Mouse (Mus musculus): ENCODE measurements around the gene Tmsb4x.
A peak's percentile ranks its signal among the peaks of the same experiment; 100 is the strongest.

Gene Tmsb4x

DNA sequence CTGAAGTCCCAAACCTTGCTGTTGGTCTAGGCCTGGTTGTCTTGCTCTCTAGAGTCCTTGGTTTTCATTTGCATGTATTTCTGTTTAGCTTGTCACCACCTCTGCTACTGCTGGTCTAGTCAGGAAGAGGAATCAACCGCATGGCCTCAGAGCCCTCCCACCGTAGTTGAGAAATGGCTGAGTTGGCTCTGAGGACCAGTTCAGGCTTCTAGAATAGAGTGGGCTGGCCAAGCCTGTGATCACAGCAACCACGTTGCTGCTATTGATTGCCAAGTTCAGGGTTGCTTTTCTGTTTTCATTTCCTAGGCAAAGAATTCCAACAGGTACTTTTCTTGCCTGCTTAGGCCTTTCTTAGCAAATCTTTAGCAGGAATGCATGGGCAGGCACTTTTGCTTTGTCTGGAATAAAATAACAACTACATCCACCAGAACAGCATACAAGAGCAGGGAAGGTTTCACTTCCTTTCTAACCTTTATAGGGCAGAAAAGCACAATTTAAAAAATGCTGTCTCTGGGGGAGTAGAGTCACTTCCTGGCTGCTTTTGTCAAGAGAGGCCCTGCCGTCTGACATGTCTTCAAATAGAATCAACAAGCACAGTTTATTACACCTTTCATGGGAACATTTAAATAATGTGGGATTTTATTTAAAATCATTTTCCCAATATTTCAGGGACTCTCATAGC, 29.0 kb downstream of the Tmsb4x start:
- DNase-seq, result peak; percentile 18

DNA sequence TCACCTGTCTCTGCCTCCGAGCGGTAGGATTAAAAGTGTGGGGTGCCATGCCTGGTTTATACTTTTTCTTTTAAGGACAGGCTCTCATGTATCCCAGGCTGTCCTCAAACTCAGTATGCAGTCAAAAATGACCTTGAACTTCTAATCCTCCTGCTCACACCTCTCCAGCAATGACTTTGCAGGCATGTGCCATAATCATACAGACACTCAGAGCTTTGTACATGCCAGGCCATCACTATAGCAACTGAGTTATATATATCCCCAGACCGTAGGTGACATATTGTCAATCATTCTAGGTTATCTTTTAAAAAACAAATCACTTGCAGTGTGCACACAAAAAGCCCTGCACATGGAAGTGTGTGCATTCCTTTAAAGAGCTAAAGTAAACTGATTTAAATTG, 29.6 kb downstream of the Tmsb4x start:
- no peak for DNase-seq

- DNase-seq, result no peak
These were observed 33.8 kb downstream of the Tmsb4x start for GRCm38 (mm10) chrX:167175319-167175718.

DNA sequence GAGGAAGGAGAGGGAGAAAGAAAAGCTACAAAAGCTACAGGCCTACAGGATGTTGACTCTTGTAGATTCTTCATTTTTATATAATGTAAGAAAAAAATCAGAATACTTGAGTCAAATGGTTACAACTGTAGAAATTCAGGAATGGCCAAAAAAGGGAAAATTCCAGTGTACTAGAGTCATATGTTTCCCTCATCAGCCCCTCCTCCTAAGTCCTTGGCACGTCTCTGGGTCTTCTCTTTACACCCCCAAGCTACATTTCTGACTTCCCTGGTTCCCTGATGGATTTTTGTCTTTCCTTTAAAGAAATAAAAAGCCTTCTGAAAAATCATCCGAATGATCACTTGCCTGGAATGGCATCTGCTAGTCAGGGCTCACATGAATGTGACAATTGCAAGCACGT, 34.8 kb downstream of the Tmsb4x start:
- DNase-seq, result peak; percentile 36

DNA sequence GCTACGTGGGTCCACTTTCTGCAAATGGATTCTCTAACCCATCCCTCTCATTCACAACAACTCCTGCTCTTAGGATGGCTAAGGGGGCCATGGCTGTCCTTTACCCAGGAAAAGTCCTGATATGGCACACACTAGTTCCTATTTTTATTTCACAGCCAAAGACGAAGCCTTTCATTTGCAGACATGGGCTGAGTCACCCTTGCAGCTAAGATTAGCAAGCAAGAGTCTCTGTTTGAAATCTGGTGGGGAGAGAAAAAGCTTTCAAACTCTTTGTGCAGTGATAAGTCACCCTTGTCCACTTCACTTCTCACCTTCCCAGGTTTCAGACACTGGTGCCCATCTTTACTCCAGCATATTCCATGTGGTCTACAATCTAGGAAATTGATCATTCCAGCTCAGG, 36.9 kb downstream of the Tmsb4x start:
- no peak for DNase-seq

DNA sequence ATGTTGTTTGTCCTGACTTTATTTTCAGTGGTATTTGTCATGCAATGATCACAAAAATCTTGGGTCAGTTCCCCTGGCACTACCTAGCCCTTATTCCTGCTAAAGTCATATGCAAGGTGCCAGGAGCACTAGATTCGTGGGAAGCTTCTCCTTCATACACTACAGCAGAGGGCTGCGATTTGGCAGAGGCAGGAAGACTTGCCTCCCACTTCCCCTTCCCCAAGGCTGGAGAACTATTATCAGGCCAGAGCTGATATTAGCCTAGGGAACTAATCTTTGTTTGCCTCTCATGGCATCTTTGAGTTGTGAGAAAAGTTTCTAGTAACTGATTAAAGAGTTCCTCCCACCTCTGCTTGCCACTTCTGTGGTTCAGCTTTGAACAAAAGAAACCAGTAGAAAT, 37.8 kb downstream of the Tmsb4x start:
- DNase-seq, result no peak

DNA sequence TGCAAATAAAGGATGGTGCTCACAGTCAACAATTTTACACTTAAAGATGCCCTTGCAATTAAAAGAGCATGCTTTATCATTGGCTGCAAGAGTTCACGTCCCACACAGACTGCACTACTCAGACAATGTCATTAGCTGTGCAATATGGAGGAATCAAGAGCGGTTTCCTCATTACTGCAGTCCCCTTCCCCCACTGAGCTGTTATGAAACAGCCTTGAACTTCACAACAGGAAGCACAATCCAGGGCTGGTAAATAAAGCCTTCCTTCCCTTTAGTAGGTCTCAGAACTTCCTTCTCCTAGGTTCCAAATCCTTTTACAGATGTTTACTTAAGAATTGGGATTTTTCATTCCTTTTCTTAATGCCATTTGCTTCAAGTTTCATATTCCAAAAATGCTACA, 41.8 kb downstream of the Tmsb4x start:
- peak; percentile 43 for DNase-seq

GRCm38 (mm10) chrX:167166051-167166450, 43.1 kb downstream of the Tmsb4x start:
- DNase-seq, result no peak

- DNase-seq, result no peak
These were observed 51.4 kb downstream of the Tmsb4x start for GRCm38 (mm10) chrX:167157691-167158090.
